Mouse (Mus musculus): ENCODE data around the gene Mfsd8.

DNA sequence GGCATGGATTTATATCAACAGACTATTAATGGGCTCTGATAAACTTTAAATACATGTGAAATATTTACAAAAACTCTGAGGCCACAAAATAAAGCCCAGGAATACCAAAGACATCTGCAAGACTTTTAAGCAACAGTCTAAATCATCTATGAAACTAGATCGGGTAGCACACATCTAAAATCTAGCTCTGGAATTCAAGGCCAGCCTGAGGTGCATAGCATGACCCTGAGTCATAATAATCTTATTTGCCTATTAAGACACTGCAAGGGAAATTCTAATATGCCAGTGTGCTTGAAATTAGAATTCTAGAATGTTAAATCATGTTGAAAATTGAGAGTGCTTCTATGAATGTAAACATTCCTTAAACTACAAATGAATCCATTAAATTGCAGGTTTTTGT, 48.6 kb downstream of the Mfsd8 start:
- TF ChIP-seq CTCF (conservative IDR thresholded peaks at IDR 0.05 in 1 of 2, IDR thresholded peaks at IDR 0.05 in 1 of 2; ENCODE audit: low read depth in 2 of 2, low read length in 2 of 2) (no peak), POLR2A (IDR thresholded peaks at IDR 0.05; ENCODE audit: low read depth, low read length) (no peak), MAZ (IDR thresholded peaks at IDR 0.05; ENCODE audit: low read depth, low read length) (no peak)
